Mouse (Mus musculus) cerebellum, postnatal 36 days (tissue): Measurements from ENCODE around the gene Btbd1.

ENCODE experiments used
- DNase-seq, 2 experiments: peaks; one replicate each; pipeline ENCODE4 v3.0.0; 2021 to 2022; ENCODE audit warnings: mixed read lengths in 2 of 2

Gene Btbd1

DNA sequence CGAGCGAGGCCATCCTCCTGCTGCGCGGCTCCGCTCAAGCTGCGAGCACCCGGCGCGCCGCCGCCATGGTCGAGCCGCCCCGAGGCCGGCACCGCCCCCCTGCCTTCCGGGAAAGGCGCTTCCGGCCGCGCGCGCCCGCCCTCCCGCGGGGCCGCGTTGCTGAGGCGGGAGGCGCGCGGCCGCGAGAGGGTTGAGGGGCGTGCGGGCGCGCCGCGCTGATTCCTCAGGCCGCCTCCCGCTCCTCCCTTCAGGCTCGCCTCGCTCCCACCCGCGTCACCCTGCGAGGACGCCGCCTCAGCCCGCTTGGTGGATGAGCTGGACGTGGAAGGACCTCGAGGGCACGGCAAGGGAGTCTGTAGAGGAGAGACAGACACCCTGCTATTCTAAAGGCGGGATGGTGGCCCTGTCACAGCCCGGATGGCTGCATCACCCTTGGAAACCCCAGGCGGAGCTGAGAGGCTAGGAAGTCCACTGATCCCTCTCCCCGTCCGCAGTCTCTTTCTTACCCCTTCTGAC is at the start of gene Btbd1:
Btbd1 (minus strand) TSS at position 53 of the 516 bp plus-strand sequence.
- peak in 1 of 2 experiments; percentile 62 for DNase-seq

DNA sequence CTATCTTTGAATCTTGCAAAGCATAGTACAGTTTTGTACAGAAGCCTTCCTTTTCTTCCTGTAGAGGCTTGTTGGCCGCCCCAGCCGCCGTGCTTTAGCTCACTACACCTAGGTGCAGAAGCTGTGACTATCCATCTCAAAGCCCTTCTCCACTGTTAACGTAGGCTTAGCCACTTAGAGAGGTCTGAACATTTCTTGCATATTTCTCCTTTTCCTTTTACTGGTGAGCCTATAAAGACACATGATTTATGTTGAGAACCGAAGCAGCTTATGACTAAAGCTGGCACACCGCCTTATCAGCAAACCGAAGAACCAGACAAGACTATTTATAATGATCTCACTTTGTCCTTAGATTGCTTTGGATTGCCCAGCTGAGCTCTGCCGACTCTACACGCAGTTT is 46.1 kb upstream of the Btbd1 start:
- no peak for DNase-seq

DNA sequence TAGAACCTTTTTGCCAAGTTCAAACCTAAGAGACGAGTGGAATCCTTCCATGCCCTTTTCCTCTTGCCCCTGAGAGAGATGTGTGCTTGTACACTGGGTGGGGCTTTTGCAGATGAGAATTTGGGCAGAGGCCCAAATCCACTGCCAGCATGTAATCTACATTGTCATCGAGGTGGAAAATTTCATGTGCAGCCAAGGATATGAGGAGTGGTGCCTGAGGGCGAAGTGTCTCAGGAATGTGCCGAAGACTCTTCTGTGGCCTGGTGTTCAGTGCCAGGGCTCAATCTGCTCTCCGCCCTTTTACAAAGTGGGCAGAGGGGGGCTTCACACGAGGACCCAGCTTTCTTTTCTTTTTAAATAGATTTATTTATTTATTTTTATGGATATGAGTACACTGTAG is 45.4 kb upstream of the Btbd1 start:
- no peak for DNase-seq

DNA sequence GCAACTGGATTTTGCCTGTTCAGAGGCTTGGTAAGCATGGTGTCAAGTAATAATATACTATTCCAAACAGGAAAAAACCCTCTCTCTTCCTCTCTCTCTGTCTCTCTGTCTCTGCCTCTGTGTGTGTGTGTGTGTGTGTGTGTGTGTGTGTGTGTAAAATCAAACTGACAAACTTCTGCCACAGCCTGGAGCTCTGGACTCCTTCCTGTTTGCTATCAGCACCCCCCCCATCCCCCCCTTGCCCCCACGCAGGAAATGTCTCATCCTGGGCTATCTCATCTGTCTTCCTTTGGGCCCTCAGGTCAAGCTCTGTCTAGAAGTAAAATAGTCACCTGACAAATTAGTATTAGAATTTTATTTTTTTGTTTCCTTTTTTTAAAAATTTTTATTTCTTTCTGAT is 44.6 kb upstream of the Btbd1 start:
- no peak for DNase-seq

DNA sequence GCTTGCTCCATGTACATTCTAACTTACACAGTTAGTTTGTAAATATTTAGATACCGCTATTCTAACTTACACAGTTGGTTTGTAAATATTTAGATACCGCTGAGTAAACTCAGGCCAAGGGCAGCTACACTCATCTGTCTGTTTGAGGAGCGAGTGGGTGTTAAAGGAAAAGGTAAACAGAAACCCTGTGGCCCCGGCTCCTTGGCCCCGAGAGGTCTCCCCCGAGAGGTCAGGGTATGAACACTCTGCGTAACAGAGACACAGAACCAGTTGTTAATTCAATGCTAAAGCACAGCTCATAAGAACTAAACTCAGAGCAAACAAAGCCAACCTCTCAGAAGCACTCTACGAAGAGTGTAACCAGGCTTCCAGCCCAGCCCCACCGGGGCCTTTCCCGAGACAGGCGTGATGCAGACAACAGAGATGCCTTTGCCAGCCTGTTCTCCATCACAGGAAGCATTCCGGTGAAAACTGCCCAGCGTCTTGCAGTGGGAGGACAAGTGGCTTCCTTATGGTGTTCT is 43.3 kb upstream of the Btbd1 start:
- DNase-seq: no peak

DNA sequence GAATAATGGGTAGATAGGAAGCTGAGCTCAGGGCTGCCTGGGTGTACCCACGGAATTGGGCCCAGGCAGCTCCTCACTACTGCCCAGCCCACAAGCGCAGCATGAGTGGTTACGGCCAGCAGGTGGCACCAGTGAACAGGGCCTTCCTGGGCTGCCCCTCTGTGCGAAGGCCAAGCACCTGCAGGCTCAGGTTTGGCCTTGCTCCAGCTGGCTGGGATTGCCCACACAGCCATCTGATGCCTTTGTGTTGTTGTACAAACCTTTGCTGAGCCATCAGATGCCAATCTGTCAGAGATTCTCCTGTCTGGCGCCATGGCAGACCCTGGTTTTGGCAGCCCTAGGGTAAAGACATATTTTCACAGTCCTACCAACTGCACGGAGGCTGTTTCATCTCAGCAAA is 38.9 kb upstream of the Btbd1 start:
- DNase-seq: peak; percentile 98 to 99

DNA sequence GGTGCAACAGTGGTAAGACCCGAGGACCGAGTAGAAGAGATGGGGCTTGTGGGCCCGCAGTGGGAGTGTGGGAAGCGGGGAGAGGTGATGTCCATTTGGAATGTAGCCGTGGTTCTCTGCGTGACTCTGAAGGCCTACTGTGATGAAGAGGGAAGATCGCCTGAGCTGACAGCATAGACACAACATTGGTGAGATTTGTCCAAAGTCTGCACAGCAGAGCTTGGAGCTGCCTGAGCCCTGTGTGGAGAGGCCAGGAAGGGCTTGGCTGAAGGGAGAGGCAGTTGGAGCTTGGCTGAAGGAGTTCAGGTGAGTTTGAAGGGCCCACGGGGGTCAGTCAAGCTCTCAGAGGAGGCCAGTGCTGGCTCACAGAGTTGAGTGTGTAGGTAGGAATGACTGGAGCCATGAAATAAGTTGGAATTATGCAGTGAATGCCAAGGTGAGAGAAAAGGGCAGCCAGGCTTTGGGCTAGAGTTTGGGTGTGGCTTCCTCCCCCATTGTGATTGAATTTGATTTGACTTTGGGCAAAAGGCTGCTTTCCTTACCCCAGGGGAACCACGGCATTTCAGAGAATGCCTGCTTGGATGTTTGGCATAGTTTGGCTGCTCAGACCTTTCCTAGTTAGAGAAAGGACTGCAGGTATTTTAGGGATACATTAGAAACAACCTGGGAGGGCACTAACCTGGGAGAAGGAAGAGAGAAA is 38.1 kb upstream of the Btbd1 start:
- DNase-seq: no peak

DNA sequence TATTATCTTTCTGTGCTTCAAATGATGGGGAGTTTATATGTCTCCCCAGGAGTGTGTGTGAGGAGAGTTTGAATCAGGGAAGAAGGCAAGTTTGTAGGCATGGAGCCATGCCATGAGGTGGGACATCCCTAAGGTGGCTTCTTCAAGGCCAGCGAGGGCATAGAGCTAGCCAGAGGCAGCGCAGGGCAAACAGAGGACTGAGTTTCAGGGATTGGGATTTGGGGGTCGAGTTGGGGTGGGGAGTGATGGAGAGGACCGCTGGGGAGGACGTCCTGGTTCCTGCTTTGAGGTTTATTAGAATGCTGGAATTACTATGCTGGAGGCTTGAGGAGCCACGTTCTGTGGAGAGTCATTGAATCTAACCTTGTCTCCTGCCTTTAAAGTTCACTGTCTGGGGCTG is 36.7 kb upstream of the Btbd1 start:
- no peak for DNase-seq

DNA sequence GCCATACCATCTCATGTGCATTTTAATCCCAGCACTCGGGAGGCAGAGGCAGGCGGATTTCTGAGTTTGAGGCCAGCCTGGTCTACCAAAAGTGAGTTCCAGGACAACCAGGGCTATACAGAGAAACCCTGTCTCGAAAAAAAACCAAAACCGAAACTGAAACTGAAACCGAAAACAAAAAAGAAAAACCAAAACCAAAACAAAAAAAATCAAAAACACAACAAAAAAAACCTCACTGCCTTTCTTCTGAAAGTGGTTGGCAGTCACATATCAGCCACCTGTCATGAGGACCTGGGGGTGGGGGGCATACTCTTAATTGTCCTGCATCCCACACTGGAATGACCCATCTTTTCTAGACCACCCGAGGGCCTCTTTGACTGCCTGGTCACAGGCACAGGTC is 35.3 kb upstream of the Btbd1 start:
- no peak for DNase-seq

DNA sequence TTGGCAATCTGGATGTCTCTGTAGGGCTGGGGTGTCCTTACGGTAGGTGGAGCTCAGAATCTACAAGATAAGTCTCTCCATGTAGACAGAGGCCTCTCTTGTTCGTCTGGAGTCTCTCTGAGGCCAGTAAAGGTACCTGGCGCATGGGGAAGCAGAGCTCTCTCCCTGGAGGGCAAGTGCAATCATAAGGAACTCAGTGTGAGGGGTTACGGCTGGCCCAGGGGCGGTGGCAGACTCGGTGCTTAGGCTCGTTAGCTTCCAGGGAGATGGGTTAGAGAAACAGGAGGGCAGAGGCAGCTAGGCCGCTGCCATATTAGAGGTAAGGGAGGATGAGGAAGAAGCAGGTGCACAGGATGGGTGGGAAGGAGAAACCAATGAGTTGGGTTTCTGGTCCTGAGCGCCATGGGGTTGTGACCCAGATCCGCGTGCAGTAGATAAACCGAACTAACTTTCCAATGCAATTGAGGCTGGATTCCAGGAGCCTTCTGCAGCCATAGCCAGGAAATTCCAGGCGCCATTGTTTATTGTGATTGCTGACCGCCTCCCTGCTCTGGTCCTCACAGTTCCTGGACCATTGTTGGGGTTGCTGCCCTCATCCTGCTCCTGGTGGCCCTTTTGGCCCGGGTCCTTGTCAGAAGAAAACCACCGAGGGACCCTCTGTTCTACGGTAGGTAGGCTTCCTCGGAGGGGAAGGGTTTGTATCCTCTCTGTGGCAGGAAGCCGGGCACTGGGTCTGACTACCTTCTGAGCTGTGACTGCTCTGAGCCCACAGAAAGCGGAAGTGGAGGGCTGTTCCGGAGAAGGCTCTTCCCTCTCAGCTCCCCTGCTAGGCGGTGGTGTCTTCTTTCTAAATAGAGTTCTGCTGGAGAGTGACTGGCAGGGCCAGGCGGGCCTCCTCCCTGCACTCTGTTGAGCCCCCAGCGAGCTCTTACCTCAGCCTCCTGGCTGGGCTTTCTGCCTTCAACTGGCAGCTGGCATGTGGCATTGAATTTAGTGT is 33.7 kb upstream of the Btbd1 start:
- DNase-seq: no peak

DNA sequence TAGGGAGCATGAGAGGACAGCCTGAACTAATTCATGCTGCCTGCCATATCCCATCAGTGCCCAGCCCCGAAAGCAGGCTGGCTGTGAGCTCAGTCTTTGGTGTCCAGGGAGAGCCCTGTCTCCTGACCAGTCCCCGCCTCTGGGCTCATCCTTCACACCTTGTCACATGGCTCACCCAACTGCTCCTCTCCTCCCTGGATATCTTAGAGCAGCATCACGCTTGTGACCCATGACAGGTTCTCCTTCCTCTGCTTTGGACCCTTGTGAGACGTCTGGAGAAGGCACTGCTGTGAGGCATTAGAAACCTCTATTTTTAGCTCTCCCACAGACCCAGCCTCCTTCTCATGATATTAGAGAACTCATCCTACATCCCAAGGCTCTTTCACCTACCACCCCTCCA is 32.7 kb upstream of the Btbd1 start:
- no peak for DNase-seq

DNA sequence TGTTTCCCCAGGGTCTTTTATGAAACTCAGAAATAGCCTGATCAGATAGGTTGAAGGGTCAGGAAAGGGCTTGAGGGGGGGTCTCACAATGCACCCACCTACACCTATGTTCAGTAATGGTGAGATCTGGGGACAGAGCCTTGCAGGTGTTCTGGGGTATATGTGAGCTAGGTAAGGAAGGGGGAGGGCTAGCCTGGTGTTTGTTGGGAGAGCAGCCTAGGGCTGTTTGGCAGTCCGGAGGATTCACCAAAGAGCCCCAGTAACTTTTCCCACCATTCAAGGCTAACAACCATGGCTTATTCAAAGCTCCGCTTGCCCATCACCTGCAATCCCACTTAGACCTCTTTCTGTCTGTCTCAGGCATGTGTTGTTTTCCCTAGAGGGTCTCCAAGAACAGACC is 32.2 kb upstream of the Btbd1 start:
- DNase-seq: no peak

DNA sequence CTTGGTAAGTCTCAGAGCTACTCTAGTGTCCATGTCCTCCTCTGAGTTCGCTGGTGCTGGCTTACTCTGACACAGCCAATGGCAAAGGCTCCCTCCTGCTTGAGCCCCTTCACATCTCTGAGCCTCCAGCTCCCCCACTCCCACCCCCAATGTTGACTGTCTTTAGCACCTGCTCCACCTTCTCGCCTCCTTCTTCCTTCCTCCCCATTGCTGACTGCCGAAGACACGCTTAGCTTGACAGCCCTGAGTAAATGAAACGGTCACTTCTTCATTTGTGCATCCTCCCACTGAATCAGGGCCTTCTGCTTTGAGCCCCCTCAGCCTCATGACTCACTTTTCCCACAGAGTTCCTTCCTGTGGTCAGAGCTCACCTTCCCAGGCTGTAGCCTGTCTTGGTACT is 31.8 kb upstream of the Btbd1 start:
- no peak for DNase-seq

DNA sequence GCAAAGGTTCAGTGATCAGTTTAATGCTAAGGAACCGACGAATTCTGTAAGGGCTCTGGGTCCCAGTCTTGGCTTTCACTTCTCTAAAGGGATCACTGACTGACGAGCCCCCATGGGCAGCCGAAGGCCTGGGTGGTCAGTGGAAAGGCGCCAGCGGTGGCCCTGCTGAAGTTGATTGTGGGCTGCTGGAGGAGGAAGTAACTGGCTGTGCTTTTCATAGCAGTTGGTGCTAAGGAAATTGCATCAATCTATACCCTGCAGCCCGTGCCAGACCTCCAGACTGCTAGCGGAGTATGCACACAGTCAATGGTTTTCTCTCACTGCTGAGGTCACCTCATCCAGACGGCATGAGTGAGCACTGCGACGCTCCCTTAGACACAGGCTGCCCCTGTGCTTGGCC is 30.8 kb upstream of the Btbd1 start:
- DNase-seq: no peak

DNA sequence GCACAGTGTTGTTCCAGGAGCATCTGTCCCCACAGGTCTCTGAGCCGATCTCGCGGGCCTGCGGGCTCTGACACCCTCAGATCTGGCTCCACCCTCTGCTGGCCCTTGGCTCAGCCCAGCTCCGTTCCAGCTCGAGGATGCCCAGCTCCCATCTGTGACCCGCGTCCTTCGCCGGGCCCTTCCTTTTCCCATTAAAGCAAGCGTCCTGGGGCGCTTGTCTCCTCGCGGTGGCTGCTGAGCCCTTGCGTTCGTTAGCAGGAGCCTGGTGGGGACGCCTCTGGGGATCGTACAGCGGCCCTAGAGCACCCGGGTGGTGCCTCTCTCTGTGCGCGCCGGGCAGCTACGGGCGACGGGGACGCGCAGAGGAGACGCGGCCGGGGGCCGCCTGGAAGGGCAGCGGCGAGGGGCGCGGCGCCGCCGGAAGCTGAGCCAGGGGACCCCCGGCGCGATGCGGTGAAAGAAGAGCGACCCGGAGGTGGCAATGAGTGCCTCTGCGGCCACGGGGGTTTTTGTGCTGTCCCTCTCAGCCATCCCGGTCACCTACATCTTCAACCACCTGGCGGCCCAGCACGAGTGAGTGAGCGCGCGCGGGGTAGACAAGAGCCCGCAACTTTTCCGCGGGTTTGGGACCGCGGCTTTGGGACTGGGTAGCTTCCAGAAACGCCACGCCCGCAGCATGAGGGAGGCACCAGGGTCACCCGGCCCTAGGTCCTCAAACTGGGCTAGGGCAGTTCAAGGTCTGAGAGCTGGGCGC is 29.9 kb upstream of the Btbd1 start, which contains the start of gene Tm6sf1:
Tm6sf1 (plus strand) TSS at position 34 of the 754 bp plus-strand sequence.
- DNase-seq: no peak

DNA sequence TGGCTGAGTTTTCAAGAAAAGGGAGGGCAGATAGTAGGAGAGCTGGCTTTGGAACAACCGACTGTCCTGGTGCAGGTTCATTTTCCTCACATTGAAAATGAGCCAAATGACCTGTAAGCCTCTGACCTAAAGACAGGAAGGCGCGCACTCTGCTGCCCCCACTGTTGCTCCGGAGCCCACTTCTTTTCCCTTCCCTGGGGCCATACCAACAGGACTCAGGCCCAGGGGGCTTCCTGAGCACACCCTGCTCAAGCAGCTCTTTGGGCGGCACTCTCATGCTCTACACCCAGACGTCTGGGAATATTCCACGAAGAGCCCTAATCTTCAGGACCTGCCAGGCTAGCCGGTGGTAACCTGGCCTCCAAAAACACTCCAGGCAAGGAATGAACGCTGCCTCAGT is 29.0 kb upstream of the Btbd1 start:
- DNase-seq: no peak

DNA sequence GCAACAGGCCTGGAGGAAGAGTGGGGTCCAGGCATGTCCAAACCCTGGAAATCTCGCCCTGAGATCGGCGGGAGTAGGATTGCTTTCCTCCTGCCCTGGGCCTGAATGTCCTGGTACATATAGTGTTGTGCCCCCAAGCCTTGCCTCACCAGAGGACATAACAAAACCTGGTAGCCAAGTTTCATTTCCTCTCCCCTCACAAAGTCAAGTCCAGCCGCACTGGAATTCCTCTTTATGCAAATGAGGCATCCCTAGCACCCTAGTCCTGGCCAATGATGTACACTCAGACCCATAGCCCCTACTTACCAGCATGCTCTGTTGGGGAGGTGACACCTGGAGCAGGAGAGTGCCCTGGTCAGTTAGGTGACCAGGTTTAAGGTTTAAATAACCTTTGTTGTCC is 27.0 kb upstream of the Btbd1 start:
- DNase-seq: no peak

DNA sequence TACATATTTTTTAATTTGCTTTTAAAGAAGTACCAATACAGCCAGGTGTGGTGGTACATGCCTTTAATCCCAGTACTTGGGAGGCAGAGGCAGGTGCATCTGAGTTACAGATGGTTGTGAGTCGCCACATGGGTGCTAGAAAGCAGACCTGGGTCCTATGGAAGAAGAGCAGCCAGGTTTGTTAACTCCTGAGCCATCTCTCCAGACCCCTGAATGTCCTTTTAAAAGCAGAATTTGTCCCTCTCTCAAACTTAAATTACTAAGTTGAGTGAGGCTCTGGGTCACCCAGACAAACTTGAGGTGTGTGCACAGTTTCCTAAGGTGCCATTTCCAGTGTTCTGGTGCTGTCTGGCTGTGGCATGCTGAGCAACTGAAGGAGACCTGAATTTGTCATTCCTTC is 26.5 kb upstream of the Btbd1 start, which contains the start of gene Gm10160:
Gm10160 (minus strand) TSS at position 101 of the 400 bp plus-strand sequence.
- no peak for DNase-seq

DNA sequence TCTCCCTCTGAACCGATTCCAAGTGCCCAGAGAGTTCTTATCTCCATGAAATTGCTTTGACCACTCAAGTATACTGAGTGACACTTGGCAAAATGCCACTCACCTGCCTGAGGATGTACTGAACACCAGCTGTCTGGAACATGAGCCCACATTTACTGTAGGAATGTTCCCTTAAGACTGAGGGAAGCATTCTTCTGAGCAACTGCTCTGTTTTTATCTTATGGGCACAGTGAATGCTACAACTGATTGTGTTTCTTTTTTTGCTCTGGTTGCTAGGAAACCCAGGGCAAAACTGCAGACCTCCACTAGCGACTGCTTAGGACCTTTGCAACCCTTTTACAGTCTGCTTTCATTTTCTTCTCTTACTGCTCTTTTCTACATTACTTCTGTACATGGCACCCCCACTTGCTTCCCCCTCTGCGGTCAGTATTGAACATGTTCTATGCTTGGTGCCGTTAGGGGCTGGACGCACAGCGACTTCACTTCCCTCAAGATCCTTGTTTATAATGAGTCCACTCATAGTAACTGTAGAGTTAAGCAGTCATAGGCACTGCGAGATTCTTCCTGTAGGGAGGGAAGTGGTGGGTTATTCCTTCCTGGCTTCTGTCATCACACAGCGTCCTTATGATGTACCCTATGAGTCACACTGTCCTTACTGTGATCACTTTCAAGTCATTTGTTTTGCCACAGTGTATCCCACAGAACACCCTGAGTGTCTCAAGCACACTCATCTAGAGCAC is 25.5 kb upstream of the Btbd1 start:
- DNase-seq: no peak

DNA sequence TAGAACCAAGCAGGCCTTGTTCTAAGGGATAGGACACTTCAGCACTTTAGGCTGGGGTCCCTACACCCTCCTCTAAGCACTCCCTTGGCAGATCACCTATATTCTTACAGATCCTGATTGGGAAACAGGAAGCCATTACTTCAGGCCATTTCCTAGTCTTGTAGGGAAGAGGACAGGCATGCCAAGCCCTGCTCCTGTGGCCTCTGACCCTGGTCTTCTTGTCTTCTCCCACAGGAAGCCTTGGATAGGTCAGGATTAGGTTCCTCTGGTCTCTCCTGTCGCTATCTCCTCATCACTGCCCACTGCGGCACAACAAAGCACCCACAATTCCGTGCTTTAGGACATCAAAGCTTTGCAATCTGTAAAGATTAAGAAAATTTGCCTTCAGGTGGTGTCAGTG is 22.5 kb upstream of the Btbd1 start:
- DNase-seq: no peak

DNA sequence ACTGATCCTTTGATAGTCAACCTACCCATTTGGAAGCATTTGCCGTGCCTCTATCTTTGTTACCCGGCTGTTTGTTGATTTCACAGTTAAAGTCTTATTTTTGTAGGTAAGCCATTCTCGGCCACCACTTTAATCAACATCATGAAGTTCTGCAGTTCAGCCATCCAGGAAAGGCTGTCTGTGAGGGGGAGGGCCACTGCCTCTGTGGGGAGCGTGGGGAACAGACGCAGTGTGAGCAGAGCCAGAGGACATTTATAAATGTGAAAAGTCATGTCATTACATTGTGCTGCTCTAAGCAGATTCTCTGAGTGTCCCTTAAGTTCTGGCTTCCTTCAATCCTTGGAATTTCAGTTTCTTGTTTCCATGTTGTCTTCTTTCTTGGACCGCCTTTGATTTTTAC is 20.9 kb upstream of the Btbd1 start:
- DNase-seq: no peak

DNA sequence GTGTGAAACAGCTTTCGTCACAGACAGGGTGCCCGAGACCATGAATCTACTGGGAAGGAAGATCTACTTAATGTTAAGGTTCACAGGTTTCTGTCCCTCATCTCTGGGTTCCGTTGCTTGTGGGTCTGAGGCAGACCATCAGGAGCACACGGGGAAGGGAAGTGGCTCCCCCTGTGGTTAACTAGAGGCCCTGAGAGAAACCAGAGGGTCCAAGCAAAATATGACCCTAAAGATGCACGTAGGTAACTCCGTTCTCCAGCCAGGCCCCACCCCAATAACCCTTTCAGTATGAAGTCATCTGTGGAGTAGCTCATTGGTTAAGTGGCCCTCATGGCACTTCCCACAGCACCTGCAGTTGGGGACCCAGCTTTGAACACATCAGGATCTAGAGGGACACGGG is 20.4 kb upstream of the Btbd1 start:
- no peak for DNase-seq
